Mouse (Mus musculus): ENCODE results near the gene 1110059E24Rik.
"Not testable (repeated sequence)": the region's sequence is repeated elsewhere in the genome, so short reads cannot be mapped to it uniquely, and the experiment has no call there.

1110059E24Rik gene

GRCm38 (mm10) chr19:21624148-21624535, 28.6 kb downstream of the 1110059E24Rik start:
- DNase-seq = no peak

GRCm38 (mm10) chr19:21623410-21624147, 29.2 kb downstream of the 1110059E24Rik start:
- DNase-seq = no peak

- no peak for DNase-seq
Measured at GRCm38 (mm10) chr19:21615801-21616200, 37.0 kb downstream of the 1110059E24Rik start.

- DNase-seq = no peak
Measured at GRCm38 (mm10) chr19:21611725-21612575, 40.8 kb downstream of the 1110059E24Rik start.

- no peak for DNase-seq
Measured at GRCm38 (mm10) chr19:21611297-21611696, 41.5 kb downstream of the 1110059E24Rik start.

- no peak for DNase-seq
Measured at GRCm38 (mm10) chr19:21610240-21610639, 42.5 kb downstream of the 1110059E24Rik start.

- no peak for DNase-seq
Measured at GRCm38 (mm10) chr19:21605294-21605693, 47.5 kb downstream of the 1110059E24Rik start.

- no peak for DNase-seq
Measured at GRCm38 (mm10) chr19:21603836-21604235, 48.9 kb downstream of the 1110059E24Rik start.

GRCm38 (mm10) chr19:21601541-21602101, 51.2 kb downstream of the 1110059E24Rik start:
- DNase-seq = no peak

GRCm38 (mm10) chr19:21598659-21599352, 54.0 kb downstream of the 1110059E24Rik start:
- no peak for DNase-seq

GRCm38 (mm10) chr19:21594676-21595075, 58.1 kb downstream of the 1110059E24Rik start:
- DNase-seq = no peak

GRCm38 (mm10) chr19:21592216-21592615, 60.6 kb downstream of the 1110059E24Rik start:
- not testable (repeated sequence) for DNase-seq

- DNase-seq = no peak
Measured at GRCm38 (mm10) chr19:21589888-21590287, 62.9 kb downstream of the 1110059E24Rik start.

- no peak for DNase-seq
Measured at GRCm38 (mm10) chr19:21587593-21587992, 65.2 kb downstream of the 1110059E24Rik start.

GRCm38 (mm10) chr19:21586546-21586945, 66.2 kb downstream of the 1110059E24Rik start:
- DNase-seq = no peak

- DNase-seq = no peak
Measured at GRCm38 (mm10) chr19:21585868-21586267, 66.9 kb downstream of the 1110059E24Rik start.

- no peak for DNase-seq
Measured at GRCm38 (mm10) chr19:21583986-21584385, 68.8 kb downstream of the 1110059E24Rik start.

GRCm38 (mm10) chr19:21583523-21583984, 69.2 kb downstream of the 1110059E24Rik start:
- DNase-seq = no peak

- no peak for DNase-seq
Measured at GRCm38 (mm10) chr19:21581404-21581803, 71.4 kb downstream of the 1110059E24Rik start.

- DNase-seq = no peak
Measured at GRCm38 (mm10) chr19:21579896-21580295, 72.9 kb downstream of the 1110059E24Rik start.

GRCm38 (mm10) chr19:21577443-21577842, 75.3 kb downstream of the 1110059E24Rik start:
- DNase-seq = no peak

GRCm38 (mm10) chr19:21571986-21572385, 80.8 kb downstream of the 1110059E24Rik start:
- no peak for DNase-seq
